Mouse (Mus musculus) CH12.LX (cell line): Measurements from ENCODE around the gene Zfpl1. TPM values are rescaled to one million over a fixed set of nuclear protein-coding genes. Genes with fewer than 3 reads are reported as not detected.
"Not testable (repeated sequence)": the region's sequence is repeated elsewhere in the genome, so short reads cannot be mapped to it uniquely, and the experiment has no call there.

Experiments used
- DNase-seq: peaks from one replicate; pipeline ENCODE4 v3.0.0-alpha.2; 2013; ENCODE audit errors: extremely low read depth
- H3K27ac ChIP-seq: 2 replicates; pipeline ENCODE4 v1.5.1; 2012; ENCODE audit warnings: low read depth, mild to moderate bottlenecking, control low read depth, moderate library complexity; ENCODE audit not compliant: insufficient read depth
- H3K27me3 ChIP-seq: replicated peaks from 2 replicates; pipeline ENCODE3; 2012; ENCODE audit warnings: inconsistent platforms
- H3K36me3 ChIP-seq, 2 experiments: replicated peaks in 1 of 2; 2 replicates each; pipeline versions ENCODE3 to v1.6.1; 2012; ENCODE audit warnings: inconsistent platforms in 1 of 2, low read length in 1 of 2, mild to moderate bottlenecking in 1 of 2, mixed read lengths in 1 of 2, moderate library complexity in 1 of 2; ENCODE audit not compliant: control insufficient read depth in 1 of 2, insufficient read depth in 1 of 2
- H3K4me1 ChIP-seq, 2 experiments: 2 replicates each; pipeline ENCODE4 v1.6.1; 2012; ENCODE audit warnings: inconsistent platforms in 1 of 2, moderate library complexity in 1 of 2; ENCODE audit not compliant: insufficient read depth in 2 of 2, control insufficient read depth in 1 of 2
- H3K4me2 ChIP-seq: 2 replicates; pipeline ENCODE4 v1.6.1; 2012; ENCODE audit warnings: low read depth, mild to moderate bottlenecking, control low read depth; ENCODE audit not compliant: poor library complexity, insufficient read depth, severe bottlenecking
- H3K4me3 ChIP-seq, 3 experiments: fragments of 150-350 bp in 1 of 3; sonication (generic) in 1 of 3; replicated peaks in 1 of 3; 2 replicates each; pipeline versions ENCODE3 to v1.5.1; 2011 to 2012; ENCODE audit warnings: low read depth in 2 of 3, low read length in 2 of 3, mild to moderate bottlenecking in 2 of 3, moderate library complexity in 2 of 3, control low read depth in 1 of 3, improper control_type of control experiment in 1 of 3, inconsistent platforms in 1 of 3, mixed read lengths in 1 of 3; ENCODE audit not compliant: poor library complexity in 1 of 3
- H3K79me2 ChIP-seq: replicated peaks from 2 replicates; pipeline ENCODE4 v1.6.1; 2012; ENCODE audit warnings: mild to moderate bottlenecking, moderate library complexity; ENCODE audit not compliant: control insufficient read depth, poor library complexity, insufficient read depth, severe bottlenecking; ENCODE audit errors: extremely low read depth
- H3K9ac ChIP-seq: 2 replicates; pipeline ENCODE4 v1.6.1; 2012; ENCODE audit warnings: low read depth, mild to moderate bottlenecking, control low read depth, moderate library complexity; ENCODE audit not compliant: insufficient read depth
- H3K9me3 ChIP-seq: replicated peaks from 2 replicates; pipeline ENCODE3; 2012; ENCODE audit warnings: low read length, inconsistent platforms, mixed read lengths
- CTCF ChIP-seq, 2 experiments: IDR thresholded peaks in 1 of 2; conservative IDR thresholded peaks in 1 of 2; 2 replicates each; pipeline ENCODE4 v1.5.1; 2011 to 2012; ENCODE audit warnings: low read depth in 2 of 2, low read length in 2 of 2, improper control_type of control experiment in 1 of 2, inconsistent platforms in 1 of 2, mild to moderate bottlenecking in 1 of 2, moderate library complexity in 1 of 2
- IRF4 ChIP-seq: IDR thresholded peaks from 2 replicates; pipeline ENCODE4 v1.6.1; 2014; ENCODE audit warnings: low read depth, mild to moderate bottlenecking, inconsistent platforms, low read length, improper control_type of control experiment
- JUN ChIP-seq: IDR thresholded peaks from 2 replicates; pipeline ENCODE4 v1.6.1; 2011; ENCODE audit warnings: low read depth, mild to moderate bottlenecking, low read length, improper control_type of control experiment, moderate library complexity; ENCODE audit not compliant: insufficient read depth
- JUND ChIP-seq: conservative IDR thresholded peaks from 2 replicates; pipeline ENCODE4 v1.6.1; 2011; ENCODE audit warnings: low read depth, low read length, improper control_type of control experiment
- MYC ChIP-seq: IDR thresholded peaks from 2 replicates; pipeline ENCODE4 v1.6.1; 2011; ENCODE audit warnings: low read depth, mild to moderate bottlenecking, improper control_type of control experiment, low read length
- RAD21 ChIP-seq: IDR thresholded peaks from 2 replicates; pipeline ENCODE4 v1.6.1; 2011; ENCODE audit warnings: low read depth, mild to moderate bottlenecking, low read length, improper control_type of control experiment, moderate library complexity
- SIN3A ChIP-seq: IDR thresholded peaks from 2 replicates; pipeline ENCODE4 v1.6.1; 2012; ENCODE audit warnings: low read length, improper control_type of control experiment, inconsistent platforms
- SMC3 ChIP-seq: IDR thresholded peaks from 2 replicates; pipeline ENCODE4 v1.6.1; 2011; ENCODE audit warnings: low read depth, low read length, improper control_type of control experiment
- TBP ChIP-seq: conservative IDR thresholded peaks from 2 replicates; pipeline ENCODE4 v1.6.1; 2011; ENCODE audit warnings: low read depth, low read length, improper control_type of control experiment
- ZKSCAN1 ChIP-seq: IDR thresholded peaks from 2 replicates; pipeline ENCODE4 v1.6.1; 2012; ENCODE audit warnings: low read depth, inconsistent platforms, low read length, improper control_type of control experiment, borderline replicate concordance
- dilution Hi-C: fragments of 300-500 bp; cut with MboI; formaldehyde crosslinking; loops from 2 replicates; pipeline ENCODE4 v1.14.3; 2020; ENCODE audit warnings: low sequenced_read_pairs; ENCODE audit not compliant: extremely low pct_unique_long_range_greater_than_20kb, extremely low pct_ligation_motif_present
- in situ Hi-C: fragments of 300-500 bp; cut with MboI; formaldehyde crosslinking; loops from 3 replicates; pipeline ENCODE4 v1.14.3; 2019; ENCODE audit warnings: low sequenced_read_pairs, low pct_ligation_motif_present, low pct_unique_long_range_greater_than_20kb, mixed read lengths
- polyA plus RNA-seq: library from polyadenylated mRNA; unstranded; fragments of >175 nt; gene quantifications from 2 replicates; pipeline ENCODE4 v1.2.1, GENCODE M21; 2012; ENCODE audit warnings: low read depth; ENCODE audit not compliant: insufficient read length
- total RNA-seq, 2 experiments: library from RNA; depleted of rRNA; stranded (reverse); fragments of 300-350 nt in 1 of 2; fragments of >200 nt in 1 of 2; gene quantifications; 2 replicates each; pipeline ENCODE4 v1.2.3; 2012 to 2014

The Zfpl1 gene
- total and polyA plus RNA-seq, 3 experiments, result 26.1 to 40.9 (median 26.8) TPM

GRCm38 (mm10) chr19:6045366-6046293 lies 39.1 kb downstream of the Zfpl1 start:
- Histone ChIP-seq H3K27ac (peak overlapping the region; percentile 99), H3K36me3 (peaks cover 23 to 26% of the 10 kb centered on the region in 2 experiments), H3K4me1 (peaks cover 29 to 52% of the 10 kb centered on the region in 2 experiments), H3K27me3 (no peaks in the 10 kb centered on the region), H3K9me3 (no peaks in the 10 kb centered on the region), H3K4me2 (peak overlapping the region; percentile 59), H3K9ac (peak overlapping the region; percentile 97), H3K4me3 (peak overlapping the region; percentile 82 to 99 (median 98)), H3K79me2 (peaks cover 36% of the 10 kb centered on the region)
- TF ChIP-seq JUN, result no peak
- TF ChIP-seq IRF4, result peak; percentile 53; the same call in 1 of the 2 replicates
- peak in 1 of 2 experiments; percentile 34; a peak in 2 of 4 replicates for TF ChIP-seq CTCF (conservative IDR thresholded peaks at IDR 0.05 in 1 of 2, IDR thresholded peaks at IDR 0.05 in 1 of 2; ENCODE audit: low read depth in 2 of 2, low read length in 2 of 2)
- TF ChIP-seq TBP, result peak; percentile 57
- TF ChIP-seq ZKSCAN1, result no peak
- in situ Hi-C loops (no loop called here), dilution Hi-C loops (no loop called here)
- peak; percentile 65 for DNase-seq

GRCm38 (mm10) chr19:6044102-6044501 lies 40.7 kb downstream of the Zfpl1 start:
- DNase-seq, result peak; percentile 68
- Histone ChIP-seq H3K9ac (0 out of 2 replicates have a peak overlapping the region, but pooled peaks have one; percentile 3), H3K36me3 (peaks cover 8 to 11% of the 10 kb centered on the region in 2 experiments), H3K4me1 (peaks cover 14 to 37% of the 10 kb centered on the region in 2 experiments)
- H3K4me3 ChIP-seq, H3K9me3 ChIP-seq, H3K27ac ChIP-seq: not testable (repeated sequence)
- 0 out of 2 replicates have a peak, but pooled peaks have one; percentile 37 for TF ChIP-seq TBP
- peak; percentile 40; the same call in 1 of the 2 replicates for TF ChIP-seq JUN
- TF ChIP-seq SIN3A, result peak; percentile 55
- peak; percentile 60 for TF ChIP-seq SMC3
- TF ChIP-seq MYC, result peak; percentile 61
- peak in 1 of 2 experiments; percentile 76; a peak in 3 of 4 replicates for TF ChIP-seq CTCF (conservative IDR thresholded peaks at IDR 0.05 in 1 of 2, IDR thresholded peaks at IDR 0.05 in 1 of 2; ENCODE audit: low read depth in 2 of 2, low read length in 2 of 2)
- peak; percentile 78 for TF ChIP-seq RAD21
- peak; percentile 76 for TF ChIP-seq JUND
- TF ChIP-seq IRF4, result peak; percentile 75; the same call in 1 of the 2 replicates
- TF ChIP-seq, all 38 proteins: peak for 9; not testable (repeated sequence) for 29
- in situ Hi-C loops, H3K27me3 ChIP-seq, dilution Hi-C loops: not testable (repeated sequence)
- Histone ChIP-seq H3K79me2 (peaks cover 22% of the 10 kb centered on the region), H3K4me2 (peak overlapping the region; percentile 38; the same call in 1 of the 2 replicates)
